Mouse (Mus musculus) embryonic facial prominence, embryonic 15.5 days (tissue): Measurements from ENCODE around the gene Stard7. TPM values are rescaled to one million over a fixed set of nuclear protein-coding genes. Genes with fewer than 3 reads are reported as not detected.

Experiments used
- ATAC-seq: fragments of 200-750 bp; cut with Nextera tagmentation; 2 replicates; pipeline ENCODE4 v1.8.0; 2017; ENCODE audit warnings: low read depth, moderate TSS enrichment; ENCODE audit not compliant: insufficient number of reproducible peaks, low FRiP score, low TSS enrichment
- H3K27ac ChIP-seq: fragments of 300-500 bp; sonication (generic); replicated peaks from 2 replicates; pipeline ENCODE4 v1.5.1; 2015; ENCODE audit warnings: mild to moderate bottlenecking, inconsistent platforms
- H3K27me3 ChIP-seq: fragments of 300-500 bp; sonication (generic); 2 replicates; pipeline ENCODE4 v1.6.1; 2015; ENCODE audit warnings: inconsistent platforms
- H3K36me3 ChIP-seq: fragments of 300-500 bp; sonication (generic); 2 replicates; pipeline ENCODE4 v1.6.1; 2015; ENCODE audit warnings: mild to moderate bottlenecking, inconsistent platforms
- H3K4me1 ChIP-seq: fragments of 300-500 bp; sonication (generic); 2 replicates; pipeline ENCODE4 v1.6.1; 2015; ENCODE audit warnings: inconsistent platforms
- H3K4me2 ChIP-seq: fragments of 300-500 bp; sonication (generic); replicated peaks from 2 replicates; pipeline ENCODE4 v1.6.1; 2015; ENCODE audit warnings: mild to moderate bottlenecking, inconsistent platforms
- H3K4me3 ChIP-seq: fragments of 300-500 bp; sonication (generic); replicated peaks from 2 replicates; pipeline ENCODE4 v1.5.1; 2015; ENCODE audit warnings: mild to moderate bottlenecking, inconsistent platforms
- H3K9ac ChIP-seq: fragments of 300-500 bp; sonication (generic); 2 replicates; pipeline ENCODE4 v1.6.1; 2015; ENCODE audit warnings: inconsistent platforms
- H3K9me3 ChIP-seq: fragments of 300-500 bp; sonication (generic); replicated peaks from 2 replicates; pipeline ENCODE4 v1.6.1; 2016; ENCODE audit warnings: inconsistent platforms
- WGBS: fragments of 180-500 bp; shearing (Covaris S2); methylation state at CpG from one replicate; pipeline ENCODE4 v1.1.7; 2015; 5-methylcytosine and 5-hydroxymethylcytosine counted together
- polyA plus RNA-seq: library from polyadenylated mRNA; unstranded; fragments of >200 nt; fragmentation: Nextera tagmentation; extraction: Ambion mirVana; gene quantifications from 2 replicates; pipeline ENCODE4 v1.2.1, GENCODE M21; 2015

Gene Stard7
- polyA plus RNA-seq, 1 experiment from 2014 or later = 63.5 TPM

GRCm38 (mm10) chr2:127338833-127339232 is 68.8 kb downstream of the Stard7 start:
- WGBS = 56% methylated on average over 4 of the region's 4 CpGs

GRCm38 (mm10) chr2:127339262-127339661 is 69.2 kb downstream of the Stard7 start:
- Histone ChIP-seq H3K9me3 (no peaks in the 10 kb centered on the region), H3K4me3 (no peak overlapping the region), H3K27ac (no peak overlapping the region), H3K9ac (no peak overlapping the region), H3K4me1 (peaks cover 21% of the 10 kb centered on the region), H3K36me3 (no peaks in the 10 kb centered on the region), H3K4me2 (no peak overlapping the region), H3K27me3 (peaks cover 14% of the 10 kb centered on the region)
- WGBS = 73% methylated on average over 6 of the region's 6 CpGs
- ATAC-seq = no peak

More at GRCm38 (mm10) chr2:127338833-127339232, 68.8 kb downstream of the Stard7 start:
- Histone ChIP-seq H3K9ac (no peak overlapping the region), H3K4me1 (peaks cover 22% of the 10 kb centered on the region), H3K27ac (no peak overlapping the region), H3K36me3 (no peaks in the 10 kb centered on the region), H3K4me2 (no peak overlapping the region), H3K4me3 (no peak overlapping the region), H3K9me3 (no peaks in the 10 kb centered on the region), H3K27me3 (peaks cover 14% of the 10 kb centered on the region)
- no peak for ATAC-seq

DNA sequence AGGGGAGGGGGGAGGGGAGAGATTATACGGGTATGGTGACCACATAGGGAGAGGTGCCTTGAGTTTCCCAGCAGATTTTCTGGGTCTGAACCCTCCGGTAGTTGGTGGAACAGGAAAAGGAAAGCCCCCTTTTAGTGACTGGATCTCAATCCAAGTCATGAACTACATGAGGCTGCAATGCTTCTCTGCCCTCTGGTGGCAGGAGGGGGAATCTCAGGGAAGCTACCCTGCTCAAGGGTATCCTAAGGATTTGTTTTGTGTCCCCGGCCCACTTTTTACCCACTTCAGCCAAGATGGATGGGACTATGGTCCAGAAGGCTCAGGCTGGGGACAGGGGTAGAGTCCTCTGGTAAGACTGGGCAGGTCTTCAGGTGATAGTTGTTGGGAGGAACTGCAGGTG is 71.1 kb downstream of the Stard7 start:
- Histone ChIP-seq H3K4me1 (peaks cover 5% of the 10 kb centered on the region; the same call in 1 of the 2 replicates), H3K9ac (no peak overlapping the region), H3K4me2 (no peak overlapping the region), H3K9me3 (no peaks in the 10 kb centered on the region), H3K27ac (no peak overlapping the region), H3K36me3 (no peaks in the 10 kb centered on the region), H3K27me3 (peaks cover 14% of the 10 kb centered on the region), H3K4me3 (no peak overlapping the region)
- 16% methylated on average over 3 of the region's 3 CpGs for WGBS
- no peak for ATAC-seq

DNA sequence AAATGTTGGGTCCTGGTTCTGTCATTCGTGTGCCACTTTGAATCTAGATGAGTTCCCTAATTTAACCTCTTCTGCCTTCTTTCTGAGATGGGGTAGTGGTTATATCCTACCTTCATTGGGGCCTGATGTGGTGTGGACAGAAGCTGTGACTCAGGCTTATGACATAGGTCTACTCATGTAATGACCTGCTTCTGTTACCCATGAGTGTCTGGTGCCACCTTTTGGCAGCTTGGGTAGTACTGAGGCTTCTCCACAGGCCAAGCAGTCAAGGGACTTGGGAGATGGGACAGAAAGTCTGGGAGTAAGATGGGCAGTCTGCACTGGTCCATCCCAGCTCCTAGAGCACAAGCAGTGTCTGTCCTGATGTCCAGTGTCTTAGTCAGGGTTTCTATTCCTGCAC is 76.3 kb downstream of the Stard7 start:
- 59% methylated on average over 1 of the region's 1 CpGs for WGBS
- Histone ChIP-seq H3K4me2 (no peak overlapping the region), H3K9me3 (no peaks in the 10 kb centered on the region), H3K4me1 (no peaks in the 10 kb centered on the region), H3K9ac (no peak overlapping the region), H3K36me3 (no peaks in the 10 kb centered on the region), H3K27ac (no peak overlapping the region), H3K4me3 (no peak overlapping the region), H3K27me3 (peaks cover 2% of the 10 kb centered on the region; the same call in 1 of the 2 replicates)
- no peak for ATAC-seq

DNA sequence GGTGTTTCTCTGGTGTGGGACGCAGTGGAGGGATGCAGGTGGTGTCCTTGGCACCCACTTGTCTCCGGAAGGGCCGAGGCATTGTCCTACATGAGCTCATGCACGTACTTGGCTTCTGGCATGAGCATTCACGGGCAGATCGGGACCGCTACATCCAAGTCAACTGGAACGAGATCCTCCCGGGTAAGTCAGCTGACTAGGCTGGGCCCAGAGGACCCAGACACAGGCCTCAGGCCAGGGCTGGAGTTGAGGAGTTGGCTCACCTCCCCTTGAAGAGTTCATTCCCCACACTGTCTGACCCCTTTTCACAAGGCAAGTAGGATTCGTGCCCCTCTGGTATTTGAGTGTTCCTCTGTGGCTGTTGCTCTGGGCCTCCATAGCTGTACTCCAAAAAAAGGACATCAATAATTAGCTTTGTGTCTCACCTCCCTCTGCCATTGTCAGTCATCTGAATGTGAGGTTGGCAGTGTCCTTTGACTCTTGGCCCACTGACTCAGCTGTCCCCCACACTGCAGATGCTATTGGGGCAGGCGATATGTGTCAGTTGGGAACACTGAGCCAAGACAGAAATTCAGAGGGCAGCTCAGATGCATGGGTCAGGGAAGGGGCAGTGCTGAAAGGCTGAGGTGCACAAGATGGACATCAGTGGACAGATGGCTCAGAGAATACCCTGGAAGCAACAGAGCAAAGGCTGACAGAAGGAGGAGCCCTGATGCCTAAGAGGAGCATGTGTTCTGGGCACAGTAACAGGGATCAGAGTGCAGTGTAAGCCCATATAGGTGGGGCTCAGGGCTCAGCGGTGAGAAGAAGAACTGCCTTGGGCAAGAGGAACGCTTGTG is 77.3 kb downstream of the Stard7 start:
- WGBS = 71% methylated on average over 13 of the region's 13 CpGs
- H3K9ac ChIP-seq = no peak overlapping the region
- H3K27me3 ChIP-seq = peaks cover 2% of the 10 kb centered on the region; the same call in 1 of the 2 replicates
- ATAC-seq = 0 out of 2 replicates have a peak, but pooled peaks have one; percentile 7
- H3K9me3 ChIP-seq = no peaks in the 10 kb centered on the region
- no peak overlapping the region for H3K27ac ChIP-seq
- no peak overlapping the region for H3K4me3 ChIP-seq
- no peaks in the 10 kb centered on the region for H3K36me3 ChIP-seq
- no peak overlapping the region for H3K4me2 ChIP-seq
- no peaks in the 10 kb centered on the region for H3K4me1 ChIP-seq

Other genes starting within 250 kb of the Stard7 start
- 54.7 and 55.4 TPM in 2 replicates for gene Blvra, start 199.6 kb upstream of the Stard7 start, polyA plus RNA-seq
- 60.2 and 62.2 TPM in 2 replicates for gene Ncaph, start 136.3 kb upstream of the Stard7 start, polyA plus RNA-seq
- 27.2 and 27.4 TPM in 2 replicates for gene Itpripl1, start 126.8 kb upstream of the Stard7 start, polyA plus RNA-seq
- gene 1810024B03Rik, start 61.9 kb upstream of the Stard7 start, polyA plus RNA-seq = 1.9 and 2.3 TPM in 2 replicates
- gene Snrnp200, start 61.8 kb upstream of the Stard7 start, polyA plus RNA-seq = 48.1 and 50.0 TPM in 2 replicates
- 65.7 and 73.8 TPM in 2 replicates for gene Ciao1, start 22.4 kb upstream of the Stard7 start, polyA plus RNA-seq
- 30.3 and 30.9 TPM in 2 replicates for gene Tmem127, start 22.3 kb upstream of the Stard7 start, polyA plus RNA-seq
- 9.1 and 10.6 TPM in 2 replicates for gene Dusp2, start 65.9 kb downstream of the Stard7 start, polyA plus RNA-seq
- gene Astl, start 68.4 kb downstream of the Stard7 start, polyA plus RNA-seq = 0.24 TPM in 1 of 2 replicates, not detected in the other
- gene Adra2b, start 93.0 kb downstream of the Stard7 start, polyA plus RNA-seq = 0.30 and 0.33 TPM in 2 replicates
- 0.49 and 0.71 TPM in 2 replicates for gene Gpat2, start 155.0 kb downstream of the Stard7 start, polyA plus RNA-seq
- 24.4 and 25.3 TPM in 2 replicates for gene Fahd2a, start 174.3 kb downstream of the Stard7 start, polyA plus RNA-seq